Mouse (Mus musculus): ENCODE data around the gene Rabgap1l. TPM values are rescaled to one million over a fixed set of nuclear protein-coding genes. Genes with fewer than 3 reads are reported as not detected.

Rabgap1l gene
- polyA plus RNA-seq, 1 experiment, result 37.1 TPM

DNA sequence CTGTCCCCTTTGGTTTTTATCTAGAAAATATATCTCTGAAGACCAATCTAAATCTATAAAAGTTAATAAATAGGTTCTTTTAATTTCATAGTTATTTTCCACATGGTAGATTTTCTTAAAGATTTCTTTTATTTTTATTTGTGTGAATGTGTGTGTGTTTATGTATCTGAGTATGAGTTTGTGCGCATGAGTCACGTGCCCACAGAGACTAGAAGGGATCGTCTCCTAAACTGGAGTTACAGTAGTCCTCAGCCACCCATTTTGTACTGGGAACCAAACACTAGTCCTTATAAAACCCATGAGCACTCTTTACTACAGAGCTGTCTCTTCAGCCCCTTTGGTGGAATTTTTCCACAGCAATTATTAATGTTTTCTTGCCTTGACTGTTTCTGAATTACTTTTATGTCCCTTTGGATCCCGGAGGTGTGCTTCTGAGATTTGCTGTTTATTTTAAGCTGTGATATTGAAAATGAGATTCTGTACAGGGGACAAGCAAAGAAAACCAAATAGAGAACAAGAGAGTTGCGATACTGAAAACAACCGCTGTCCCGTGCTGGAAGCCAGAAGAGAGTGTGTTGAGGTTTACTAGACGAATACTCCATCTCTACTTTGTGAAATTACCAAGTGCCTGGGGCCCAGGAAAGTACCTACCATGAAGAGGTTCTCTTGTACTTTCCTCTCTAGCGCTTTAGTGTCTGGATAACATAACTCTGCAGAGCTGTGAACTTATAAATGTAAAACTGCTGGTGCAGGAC lies 39.4 kb upstream of the Rabgap1l start:
- no peak overlapping the region for H3K9ac ChIP-seq (ENCODE audit: low read depth, poor library complexity, severe bottlenecking)
- no peak overlapping the region for H3K4me3 ChIP-seq (ENCODE audit: low read depth, low read length)
- TF ChIP-seq POLR2A (IDR thresholded peaks at IDR 0.05; ENCODE audit: insufficient read depth, low read length), result no peak
- TF ChIP-seq CTCF (IDR thresholded peaks at IDR 0.05; ENCODE audit: low read depth, low read length), result no peak
- no peak for TF ChIP-seq EP300 (IDR thresholded peaks at IDR 0.05; ENCODE audit: insufficient read depth, low read depth, low read length)
- no peaks in the 10 kb centered on the region for H3K9me3 ChIP-seq (replicated peaks; ENCODE audit: control insufficient read depth, insufficient read depth, low read length, poor library complexity, severe bottlenecking)
- H3K27me3 ChIP-seq (ENCODE audit: control insufficient read depth, insufficient read depth, low read length, poor library complexity, severe bottlenecking), result no peaks in the 10 kb centered on the region
- no peaks in the 10 kb centered on the region for H3K4me1 ChIP-seq (ENCODE audit: control insufficient read depth, insufficient read depth, low read length)
- H3K27ac ChIP-seq (ENCODE audit: insufficient read depth, low read length), result no peak overlapping the region
- H3K36me3 ChIP-seq (ENCODE audit: control insufficient read depth, insufficient read depth, low read length, poor library complexity, severe bottlenecking), result no peaks in the 10 kb centered on the region

DNA sequence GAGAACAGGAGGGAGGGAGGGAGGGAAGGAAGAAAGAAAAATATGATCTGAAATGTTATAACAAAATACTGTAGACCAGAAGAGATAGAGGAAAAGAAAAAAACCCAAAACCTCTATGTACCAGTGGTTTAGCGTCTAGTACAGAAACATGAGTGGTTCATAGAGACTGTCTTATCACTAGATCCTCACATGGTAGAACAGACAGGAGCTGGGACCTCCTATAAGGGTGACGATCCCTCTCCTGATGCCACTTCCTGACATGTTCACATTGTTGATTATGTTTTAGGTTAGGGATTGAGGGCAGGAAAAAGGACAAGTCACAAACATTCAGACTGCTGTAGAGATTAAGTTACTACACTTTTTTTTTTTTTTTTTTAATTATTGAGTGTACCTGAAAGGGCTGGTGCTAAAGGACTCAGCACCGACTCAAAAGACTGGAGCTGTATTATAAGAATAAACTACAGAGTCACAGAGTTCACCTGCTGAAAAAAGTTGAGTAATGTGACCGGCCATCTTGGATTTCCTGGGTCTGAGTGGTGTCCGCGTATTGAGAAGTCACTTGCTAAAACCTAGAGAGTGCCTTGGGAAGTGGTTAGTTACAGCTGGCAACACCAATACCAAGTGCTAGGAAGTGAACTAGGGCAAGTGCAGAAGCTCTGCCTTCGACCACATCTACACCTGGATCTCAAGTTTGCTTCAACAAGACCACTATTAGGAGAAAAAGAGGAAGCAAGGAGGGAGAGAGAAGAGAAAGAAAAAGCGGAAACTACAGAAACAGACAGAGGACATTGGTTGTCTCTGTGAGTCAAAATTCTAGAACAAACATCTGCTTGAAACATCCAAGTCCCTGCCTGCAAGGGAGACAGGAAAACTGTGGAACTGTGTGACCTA lies 37.8 kb upstream of the Rabgap1l start:
- H3K9me3 ChIP-seq (replicated peaks; ENCODE audit: control insufficient read depth, insufficient read depth, low read length, poor library complexity, severe bottlenecking), result no peaks in the 10 kb centered on the region
- H3K4me3 ChIP-seq (ENCODE audit: low read depth, low read length), result no peak overlapping the region
- no peaks in the 10 kb centered on the region for H3K27me3 ChIP-seq (ENCODE audit: control insufficient read depth, insufficient read depth, low read length, poor library complexity, severe bottlenecking)
- no peak overlapping the region for H3K27ac ChIP-seq (ENCODE audit: insufficient read depth, low read length)
- H3K4me1 ChIP-seq (ENCODE audit: control insufficient read depth, insufficient read depth, low read length), result no peaks in the 10 kb centered on the region
- no peak overlapping the region for H3K9ac ChIP-seq (ENCODE audit: low read depth, poor library complexity, severe bottlenecking)
- no peaks in the 10 kb centered on the region for H3K36me3 ChIP-seq (ENCODE audit: control insufficient read depth, insufficient read depth, low read length, poor library complexity, severe bottlenecking)
- no peak for TF ChIP-seq EP300 (IDR thresholded peaks at IDR 0.05; ENCODE audit: insufficient read depth, low read depth, low read length)
- TF ChIP-seq POLR2A (IDR thresholded peaks at IDR 0.05; ENCODE audit: insufficient read depth, low read length), result no peak
- no peak for TF ChIP-seq CTCF (IDR thresholded peaks at IDR 0.05; ENCODE audit: low read depth, low read length)

DNA sequence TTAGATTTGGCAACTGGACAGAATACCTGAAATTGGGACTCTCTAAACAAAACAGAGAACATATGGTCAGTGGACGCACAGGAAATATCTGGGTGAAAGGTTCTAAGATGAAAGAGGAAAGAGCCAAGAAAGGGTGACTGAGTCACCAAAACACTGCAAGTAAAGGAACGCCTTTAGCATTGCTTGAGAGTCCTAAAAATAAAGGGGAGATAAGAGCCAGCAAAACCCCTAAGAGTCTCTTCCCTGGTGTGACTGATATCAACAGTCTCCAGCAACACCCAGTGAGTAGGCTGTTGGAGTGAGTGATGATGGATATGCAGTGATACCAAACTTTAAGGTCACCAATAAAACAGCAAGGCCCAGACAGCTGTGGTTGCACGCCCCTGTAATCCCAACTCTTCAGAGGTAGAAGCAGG lies 32.4 kb upstream of the Rabgap1l start:
- Histone ChIP-seq H3K4me1 (ENCODE audit: control insufficient read depth, insufficient read depth, low read length) (no peaks in the 10 kb centered on the region), H3K27ac (ENCODE audit: insufficient read depth, low read length) (no peak overlapping the region), H3K9me3 (replicated peaks; ENCODE audit: control insufficient read depth, insufficient read depth, low read length, poor library complexity, severe bottlenecking) (peaks cover 4% of the 10 kb centered on the region; the same call in 1 of the 2 replicates), H3K4me3 (ENCODE audit: low read depth, low read length) (no peak overlapping the region), H3K27me3 (ENCODE audit: control insufficient read depth, insufficient read depth, low read length, poor library complexity, severe bottlenecking) (no peaks in the 10 kb centered on the region), H3K36me3 (ENCODE audit: control insufficient read depth, insufficient read depth, low read length, poor library complexity, severe bottlenecking) (no peaks in the 10 kb centered on the region), H3K9ac (ENCODE audit: low read depth, poor library complexity, severe bottlenecking) (no peak overlapping the region)
- TF ChIP-seq EP300 (IDR thresholded peaks at IDR 0.05; ENCODE audit: insufficient read depth, low read depth, low read length), result no peak
- TF ChIP-seq CTCF (IDR thresholded peaks at IDR 0.05; ENCODE audit: low read depth, low read length), result no peak
- no peak for TF ChIP-seq POLR2A (IDR thresholded peaks at IDR 0.05; ENCODE audit: insufficient read depth, low read length)

DNA sequence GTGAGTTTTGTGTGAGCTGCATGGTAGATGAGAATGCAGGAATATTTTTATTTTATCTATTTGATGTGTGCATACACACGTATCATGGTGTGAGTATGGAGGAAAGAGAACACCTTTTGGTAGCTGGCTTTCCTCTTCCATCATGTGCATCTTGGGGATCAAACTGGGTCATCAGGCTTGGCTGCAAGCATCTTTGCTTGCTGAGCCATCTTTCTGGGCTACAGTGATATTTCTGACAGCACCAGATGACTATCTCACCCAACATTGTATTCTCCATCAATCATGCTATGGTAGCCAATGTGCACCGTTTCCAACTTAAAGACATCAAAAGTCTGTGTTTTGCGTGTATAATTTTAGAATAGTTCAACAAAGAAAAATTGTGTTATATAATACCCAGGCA lies 30.6 kb upstream of the Rabgap1l start:
- no peak for TF ChIP-seq EP300 (IDR thresholded peaks at IDR 0.05; ENCODE audit: insufficient read depth, low read depth, low read length)
- no peak for TF ChIP-seq POLR2A (IDR thresholded peaks at IDR 0.05; ENCODE audit: insufficient read depth, low read length)
- TF ChIP-seq CTCF (IDR thresholded peaks at IDR 0.05; ENCODE audit: low read depth, low read length), result no peak
- H3K4me3 ChIP-seq (ENCODE audit: low read depth, low read length), result no peak overlapping the region
- H3K36me3 ChIP-seq (ENCODE audit: control insufficient read depth, insufficient read depth, low read length, poor library complexity, severe bottlenecking), result no peaks in the 10 kb centered on the region
- no peak overlapping the region for H3K27ac ChIP-seq (ENCODE audit: insufficient read depth, low read length)
- H3K27me3 ChIP-seq (ENCODE audit: control insufficient read depth, insufficient read depth, low read length, poor library complexity, severe bottlenecking), result no peaks in the 10 kb centered on the region
- H3K4me1 ChIP-seq (ENCODE audit: control insufficient read depth, insufficient read depth, low read length), result no peaks in the 10 kb centered on the region
- no peak overlapping the region for H3K9ac ChIP-seq (ENCODE audit: low read depth, poor library complexity, severe bottlenecking)
- H3K9me3 ChIP-seq (replicated peaks; ENCODE audit: control insufficient read depth, insufficient read depth, low read length, poor library complexity, severe bottlenecking), result peaks cover 4% of the 10 kb centered on the region; the same call in 1 of the 2 replicates

DNA sequence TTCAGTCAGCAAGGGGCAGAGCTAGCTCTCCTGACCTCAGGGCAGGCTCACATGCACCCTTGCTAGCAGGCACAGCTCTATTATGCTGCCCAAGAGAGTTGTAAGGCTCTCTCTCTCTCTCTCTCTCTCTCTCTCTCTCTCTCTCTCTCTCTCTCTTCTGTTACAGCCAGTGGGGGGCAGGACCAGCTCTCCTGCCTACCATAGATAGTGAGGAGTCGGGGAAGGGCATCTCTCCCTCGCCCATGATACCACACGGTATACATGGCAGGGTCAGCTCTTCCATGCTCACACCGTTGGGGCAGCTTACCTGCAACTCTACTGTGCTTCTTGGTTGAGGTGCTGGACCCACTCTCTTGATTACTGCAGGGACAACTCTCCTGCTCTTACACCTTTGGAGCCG lies 21.2 kb upstream of the Rabgap1l start:
- no peak overlapping the region for H3K27ac ChIP-seq (ENCODE audit: insufficient read depth, low read length)
- no peaks in the 10 kb centered on the region for H3K4me1 ChIP-seq (ENCODE audit: control insufficient read depth, insufficient read depth, low read length)
- H3K36me3 ChIP-seq (ENCODE audit: control insufficient read depth, insufficient read depth, low read length, poor library complexity, severe bottlenecking), result no peaks in the 10 kb centered on the region
- no peak for TF ChIP-seq CTCF (IDR thresholded peaks at IDR 0.05; ENCODE audit: low read depth, low read length)
- TF ChIP-seq EP300 (IDR thresholded peaks at IDR 0.05; ENCODE audit: insufficient read depth, low read depth, low read length), result no peak
- TF ChIP-seq POLR2A (IDR thresholded peaks at IDR 0.05; ENCODE audit: insufficient read depth, low read length), result no peak
- no peak overlapping the region for H3K4me3 ChIP-seq (ENCODE audit: low read depth, low read length)
- H3K9ac ChIP-seq (ENCODE audit: low read depth, poor library complexity, severe bottlenecking), result no peak overlapping the region
- H3K9me3 ChIP-seq (replicated peaks; ENCODE audit: control insufficient read depth, insufficient read depth, low read length, poor library complexity, severe bottlenecking), result no peaks in the 10 kb centered on the region
- no peaks in the 10 kb centered on the region for H3K27me3 ChIP-seq (ENCODE audit: control insufficient read depth, insufficient read depth, low read length, poor library complexity, severe bottlenecking)
